Mouse (Mus musculus) gastrocnemius, postnatal 10 days (tissue): Measurements from ENCODE around the gene 6030468B19Rik. TPM values are rescaled to one million over a fixed set of nuclear protein-coding genes. Genes with fewer than 3 reads are reported as not detected.
"Not testable (repeated sequence)": the region's sequence is repeated elsewhere in the genome, so short reads cannot be mapped to it uniquely, and the experiment has no call there.

Experiments used
- DNase-seq: peaks from one replicate; pipeline ENCODE4 v3.0.0; 2021; ENCODE audit warnings: mixed read lengths
- total RNA-seq, 2 experiments: library from RNA; stranded (reverse); gene quantifications; 2 replicates each; pipeline ENCODE4 v1.2.3; 2021

The 6030468B19Rik gene
- total RNA-seq, 2 experiments from 2014 or later, result not detected

DNA sequence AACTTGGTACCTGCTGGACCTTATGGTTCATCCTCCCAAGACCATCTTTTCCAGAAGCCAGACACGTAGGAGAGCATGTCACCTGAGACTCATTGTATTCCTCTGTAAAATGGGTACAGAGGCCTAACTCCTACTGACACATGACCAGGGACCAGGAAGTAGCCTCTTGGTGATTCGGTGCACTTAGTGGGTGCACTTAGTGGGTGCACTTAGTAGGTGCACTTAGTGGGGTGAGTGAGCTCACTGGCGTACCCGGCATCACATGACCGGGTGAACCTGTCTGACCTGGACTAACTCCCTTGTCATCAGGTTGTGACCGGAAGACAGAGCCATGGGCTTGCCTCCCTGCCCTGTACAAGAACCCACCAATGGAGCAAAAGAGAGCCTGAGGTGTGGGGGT is 9.3 kb downstream of the 6030468B19Rik start:
- DNase-seq, result no peak

DNA sequence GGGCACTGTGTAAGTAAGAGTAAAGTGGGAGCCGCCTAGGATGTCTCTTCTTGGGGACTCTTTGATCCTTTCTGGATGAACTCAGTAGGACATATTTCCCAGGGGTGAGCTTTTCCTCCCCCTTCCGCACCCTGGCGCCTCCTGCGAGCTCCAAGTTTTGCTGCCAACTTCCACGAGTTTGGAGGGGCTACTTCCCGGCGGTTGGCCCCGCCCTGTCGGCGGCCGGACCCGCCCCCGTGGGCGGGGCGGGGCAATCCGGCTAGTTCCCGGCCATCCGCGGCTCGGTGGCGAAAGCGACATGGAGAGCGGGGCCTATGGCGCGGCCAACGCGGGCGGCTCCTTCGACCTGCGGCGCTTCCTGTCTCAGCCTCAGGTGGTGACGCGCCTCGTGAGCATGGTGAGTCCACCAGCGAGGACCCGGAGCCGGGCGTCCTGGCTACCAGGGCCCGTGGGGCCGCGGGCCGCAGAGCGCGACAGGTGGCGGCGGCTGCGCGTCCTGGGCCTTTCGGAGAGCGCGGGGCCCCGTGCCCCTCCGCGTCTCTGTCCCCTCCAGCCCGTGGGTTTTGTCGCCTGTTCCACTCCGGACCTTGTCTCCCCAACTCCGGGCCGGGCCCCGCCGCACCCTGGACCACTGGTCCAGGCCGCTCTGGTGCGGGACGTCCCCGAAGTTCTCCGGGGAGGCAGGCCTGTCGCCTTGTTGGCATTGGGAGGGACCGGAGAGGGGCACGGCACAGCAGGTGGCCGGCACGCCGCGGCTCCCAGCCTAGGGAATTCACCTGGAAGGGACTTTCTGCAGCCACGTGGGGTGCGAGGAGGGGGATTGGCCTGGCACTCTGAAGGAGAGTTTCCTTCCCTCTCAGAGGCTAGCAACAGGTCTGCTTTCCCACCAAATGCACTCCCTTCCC is 12.2 kb downstream of the 6030468B19Rik start, which contains the start of the genes Gm20708 and Syngr2:
Gm20708 (plus strand) TSS at position 262 of the 905 bp plus-strand sequence.
Syngr2 (plus strand) TSS at position 262 of the 905 bp plus-strand sequence.
- peak; percentile 77 for DNase-seq

DNA sequence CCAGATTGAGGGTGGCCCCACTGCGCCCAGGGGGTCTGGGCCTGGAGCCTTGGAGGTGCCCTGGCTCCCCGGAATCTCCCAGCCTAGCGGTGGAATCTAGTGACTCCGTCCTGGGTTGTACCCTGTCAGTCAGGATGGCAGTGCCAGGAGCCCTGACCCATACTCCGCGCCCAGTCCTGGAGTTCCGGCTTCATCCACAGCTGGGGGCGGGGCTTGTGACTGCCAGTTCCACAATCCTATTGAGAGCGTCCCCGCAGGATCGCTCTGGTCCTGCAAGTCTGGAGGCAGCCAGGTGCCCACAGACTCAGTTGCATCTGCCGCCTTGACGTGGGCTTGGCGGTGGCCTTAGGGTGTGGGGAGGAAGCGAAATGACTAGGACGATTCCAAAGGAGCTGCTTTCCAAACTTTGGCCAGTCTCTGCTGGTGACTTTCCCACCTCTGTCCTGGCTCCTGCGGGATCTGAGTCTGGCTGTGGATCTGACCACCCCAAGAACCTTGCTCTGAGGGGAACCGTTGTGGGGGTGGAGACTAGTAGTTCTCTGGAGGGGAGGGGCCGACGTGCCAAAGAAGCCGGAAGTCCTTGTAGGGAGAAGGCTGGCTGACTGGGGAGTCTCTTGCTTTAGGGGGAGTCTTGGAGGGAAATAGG is 13.1 kb downstream of the 6030468B19Rik start:
- DNase-seq, result peak; percentile 88

DNA sequence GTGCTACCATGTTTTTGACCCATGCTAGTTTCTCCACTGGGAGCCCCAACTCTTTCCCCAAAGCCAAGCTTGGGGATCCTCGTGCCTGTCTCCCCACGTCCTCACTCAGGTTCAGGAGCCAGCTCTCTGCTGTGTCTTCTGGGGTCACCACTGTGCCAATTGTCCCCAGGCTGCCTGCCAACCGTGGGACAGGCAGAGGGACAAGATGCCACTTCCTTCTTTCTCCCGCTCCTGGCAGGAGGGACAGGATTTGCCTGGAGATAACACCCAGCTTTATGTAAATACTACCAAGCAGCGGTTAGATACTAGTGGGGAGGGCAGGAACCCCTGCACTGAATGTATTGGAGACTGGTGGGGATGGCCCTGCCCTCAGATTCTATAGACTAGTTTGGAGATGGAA is 16.4 kb downstream of the 6030468B19Rik start:
- no peak for DNase-seq

DNA sequence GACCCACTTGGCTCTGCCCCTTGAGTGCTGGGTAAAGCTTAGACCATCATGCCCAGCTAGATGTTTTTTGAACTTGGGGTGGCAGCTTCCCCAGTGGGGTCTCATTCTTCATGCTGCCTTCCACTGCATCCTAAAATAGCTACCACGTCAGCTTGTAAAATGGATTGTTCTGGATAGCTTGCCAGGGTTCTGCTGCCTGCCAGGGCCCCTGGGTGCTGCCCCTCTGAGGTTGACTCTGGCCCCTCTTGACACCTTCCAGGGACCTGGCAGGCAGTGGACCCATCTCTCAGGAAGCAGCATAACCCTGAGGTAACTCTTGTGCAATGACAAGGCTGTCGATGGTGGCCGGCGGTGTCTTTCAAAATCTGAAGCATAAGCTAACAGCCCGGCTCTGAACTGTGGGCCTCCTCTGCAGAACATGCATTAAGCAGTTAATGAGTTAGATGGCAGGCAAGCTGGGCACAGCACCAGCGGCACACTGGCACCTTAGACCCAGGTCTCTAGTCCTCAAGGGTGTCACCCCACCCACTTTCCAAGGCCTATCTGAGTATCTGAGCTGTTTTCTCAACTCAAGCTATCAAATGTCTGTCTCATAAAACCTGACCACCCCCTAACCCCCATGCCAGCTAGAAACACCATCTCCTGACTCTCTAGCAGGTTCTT is 17.4 kb downstream of the 6030468B19Rik start:
- DNase-seq, result no peak

DNA sequence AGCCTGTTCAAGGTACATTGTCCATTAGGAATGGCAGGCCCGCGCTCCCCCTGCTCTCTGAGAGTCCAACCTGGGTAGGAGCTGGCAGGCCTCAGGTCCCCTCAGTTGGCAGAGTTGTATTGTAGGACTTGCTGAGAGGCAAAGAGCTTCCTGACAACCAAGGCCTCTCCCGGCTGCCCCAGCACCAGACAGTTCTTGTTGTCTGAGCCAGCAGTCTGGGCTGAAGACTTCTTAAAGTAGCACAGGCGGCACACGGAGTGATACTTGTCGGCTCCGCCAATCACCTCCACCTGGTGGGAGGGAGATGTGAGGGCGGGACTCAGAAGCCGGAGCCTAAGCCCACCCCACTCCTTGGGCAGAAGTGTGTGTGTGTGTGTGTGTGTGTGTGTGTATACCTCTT is 18.4 kb downstream of the 6030468B19Rik start:
- not testable (repeated sequence) for DNase-seq

DNA sequence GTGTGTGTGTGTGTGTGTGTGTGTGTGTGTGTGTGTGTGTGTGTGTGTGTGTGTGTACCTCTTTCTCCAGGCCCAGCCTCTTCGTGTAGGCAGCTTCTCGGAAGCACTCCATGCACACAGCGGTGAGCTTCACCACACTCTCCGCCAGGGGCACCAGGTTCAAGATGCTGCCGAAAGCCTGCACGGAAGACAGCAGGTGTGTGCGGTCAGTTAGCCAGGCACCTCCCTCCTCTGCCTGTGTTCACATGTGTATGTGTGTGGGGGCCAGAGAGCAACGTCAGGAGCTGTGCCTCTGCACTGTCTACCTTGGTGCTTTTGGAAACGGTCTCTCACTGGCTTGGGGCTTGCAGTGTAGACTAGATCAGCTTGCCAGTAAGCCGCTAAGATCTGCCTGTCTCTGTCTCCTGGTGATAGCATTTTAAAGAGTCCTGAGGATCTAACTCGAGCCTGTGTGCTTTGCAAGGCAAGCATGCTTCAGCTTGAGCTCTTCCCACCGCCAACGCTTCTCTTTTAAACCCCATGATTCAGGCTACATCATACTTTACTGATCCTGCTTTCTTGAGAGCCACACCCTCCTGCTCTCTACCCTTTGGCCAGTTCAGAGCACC is 19.0 kb downstream of the 6030468B19Rik start:
- no peak for DNase-seq

DNA sequence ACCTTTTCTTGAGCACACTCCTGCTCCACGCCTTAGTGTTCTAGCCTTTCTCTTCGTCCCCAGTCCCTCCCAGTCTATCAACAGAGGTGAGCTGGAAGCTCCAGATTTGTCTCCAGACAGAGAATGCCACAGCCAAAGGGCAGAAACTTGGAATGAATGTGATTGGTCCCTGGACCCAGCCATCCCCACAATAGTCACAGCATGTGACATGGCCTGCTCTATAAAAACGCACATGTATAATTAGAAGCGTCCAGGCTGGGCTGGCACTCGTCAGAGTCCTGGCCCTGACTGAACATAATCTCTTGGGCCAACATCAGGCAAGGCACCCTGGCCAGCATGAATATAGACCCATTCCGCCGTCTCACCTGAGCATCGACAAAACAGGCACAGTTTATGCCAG is 21.6 kb downstream of the 6030468B19Rik start:
- DNase-seq, result no peak

DNA sequence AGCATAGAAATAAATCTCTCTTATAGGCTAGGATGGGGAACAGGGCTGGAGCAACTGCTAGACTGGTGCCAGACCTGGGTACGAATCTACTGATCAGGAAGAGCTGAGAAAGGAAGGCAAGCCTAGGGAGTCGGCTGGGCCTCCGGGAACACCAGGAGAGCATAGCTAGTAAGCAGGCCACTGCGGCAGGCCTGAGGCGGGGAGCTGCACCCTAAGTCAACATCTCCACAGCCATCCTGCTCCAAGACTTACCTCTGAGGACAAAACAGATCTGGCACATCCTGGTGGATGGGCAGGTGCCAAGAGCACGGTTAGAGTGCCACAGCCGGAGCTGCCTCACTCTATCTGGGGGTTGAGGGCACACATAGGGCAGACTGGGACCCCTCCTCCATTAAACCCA is 22.7 kb downstream of the 6030468B19Rik start:
- DNase-seq, result no peak

DNA sequence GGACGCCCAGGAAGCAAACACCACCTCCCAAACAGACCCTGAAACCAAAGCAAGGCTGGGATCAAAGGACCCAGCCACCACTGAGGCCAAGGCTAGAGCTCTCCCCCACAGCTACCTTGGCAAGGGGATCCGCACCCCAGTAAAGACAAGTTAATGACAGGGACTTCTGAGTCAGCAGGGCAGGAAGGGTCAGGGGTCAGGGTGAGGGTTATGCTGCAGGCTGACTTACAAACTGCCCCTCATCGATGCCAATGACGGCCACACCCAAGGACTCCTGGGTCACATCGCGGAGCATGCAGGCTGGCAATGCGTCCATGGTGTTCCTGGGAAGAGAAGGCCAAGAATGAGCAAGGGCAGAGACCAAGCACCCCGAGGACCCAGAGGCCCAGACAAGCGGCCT is 24.4 kb downstream of the 6030468B19Rik start:
- DNase-seq, result no peak

DNA sequence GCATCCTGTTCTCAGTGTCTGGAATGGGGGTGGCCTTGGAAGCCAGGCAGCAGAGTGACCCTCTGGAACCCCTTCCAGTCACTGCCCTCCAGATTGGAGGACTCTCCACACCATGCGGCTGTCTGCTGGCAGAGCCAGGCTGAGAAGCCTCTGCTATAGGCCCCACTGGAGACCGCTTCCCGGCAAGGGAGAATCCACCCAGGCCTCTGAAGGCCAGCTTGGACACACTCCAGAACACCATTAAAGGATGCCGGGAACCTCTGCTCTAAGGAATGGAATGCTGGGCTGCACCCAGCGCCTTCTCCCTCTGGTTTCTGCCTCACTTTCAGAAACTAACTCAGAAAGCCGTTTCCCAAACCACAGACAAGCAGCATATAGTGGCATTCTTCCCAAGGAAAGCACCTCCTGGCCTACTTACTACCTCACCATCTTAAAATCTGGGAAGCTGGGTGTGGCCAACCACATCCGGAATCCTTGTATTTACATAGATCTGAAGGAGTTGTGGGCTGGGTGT is 25.3 kb downstream of the 6030468B19Rik start:
- peak; percentile 51 for DNase-seq

DNA sequence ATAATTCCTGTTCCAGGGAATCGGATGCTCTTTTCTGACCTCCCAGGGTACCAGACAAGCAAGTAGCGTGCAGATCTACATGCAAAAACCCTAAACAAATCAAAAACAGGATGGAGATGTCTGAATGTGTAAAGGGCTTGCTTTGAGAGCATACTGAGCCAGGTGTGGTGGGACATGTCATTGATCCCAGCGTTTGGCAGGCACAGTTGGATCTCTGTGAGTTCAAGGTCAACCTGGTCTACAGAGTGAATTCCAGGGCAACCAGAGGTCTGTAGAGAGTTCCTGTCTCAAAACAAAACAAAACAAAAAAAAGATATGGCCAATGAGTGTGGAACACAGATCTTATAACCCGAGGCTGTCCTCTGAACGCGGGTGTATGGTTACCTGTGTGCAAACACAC is 26.0 kb downstream of the 6030468B19Rik start:
- no peak for DNase-seq

DNA sequence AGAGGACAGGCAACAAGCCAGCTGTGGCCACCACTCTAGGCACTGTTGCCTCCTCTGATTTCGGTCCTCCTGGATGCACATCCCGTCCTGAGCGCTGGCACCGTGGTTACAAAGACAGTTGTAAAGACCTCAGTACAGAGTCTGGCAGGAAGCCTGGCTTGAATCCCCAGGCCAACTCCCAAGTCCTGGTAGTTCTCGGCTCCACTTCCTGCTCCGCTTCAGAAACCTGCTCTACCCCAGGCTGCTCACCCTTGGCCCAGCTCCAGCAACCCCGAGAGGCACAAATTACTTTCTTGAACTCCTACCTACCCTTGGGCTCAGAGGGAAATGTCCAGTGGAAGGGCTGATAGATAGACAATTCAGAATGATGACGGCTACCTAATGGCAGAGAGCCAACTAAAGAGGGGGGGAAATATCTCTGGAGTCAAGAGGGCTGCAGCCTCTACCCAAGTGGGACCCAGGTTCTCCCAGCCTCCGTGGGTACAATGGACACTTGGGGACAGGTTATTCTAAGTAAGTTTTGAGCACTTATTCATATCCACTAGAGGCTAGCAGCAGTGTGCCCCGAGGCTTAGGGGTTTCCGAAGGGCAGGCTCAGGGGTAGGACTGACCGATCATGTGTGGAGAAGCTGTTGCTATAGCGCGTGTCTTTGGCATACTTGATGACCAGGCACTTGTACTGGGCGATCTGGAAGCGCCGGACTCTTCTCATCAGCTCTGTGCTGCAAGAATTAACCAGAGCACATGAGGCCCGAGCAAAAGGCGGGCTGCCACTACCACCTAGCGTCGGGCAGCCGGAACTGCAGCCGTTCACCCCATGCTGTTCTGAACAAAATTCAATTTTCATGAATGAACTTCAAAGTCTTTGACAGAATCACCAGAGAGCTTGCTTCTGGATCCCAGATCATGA is 26.9 kb downstream of the 6030468B19Rik start:
- peak; percentile 79 for DNase-seq

DNA sequence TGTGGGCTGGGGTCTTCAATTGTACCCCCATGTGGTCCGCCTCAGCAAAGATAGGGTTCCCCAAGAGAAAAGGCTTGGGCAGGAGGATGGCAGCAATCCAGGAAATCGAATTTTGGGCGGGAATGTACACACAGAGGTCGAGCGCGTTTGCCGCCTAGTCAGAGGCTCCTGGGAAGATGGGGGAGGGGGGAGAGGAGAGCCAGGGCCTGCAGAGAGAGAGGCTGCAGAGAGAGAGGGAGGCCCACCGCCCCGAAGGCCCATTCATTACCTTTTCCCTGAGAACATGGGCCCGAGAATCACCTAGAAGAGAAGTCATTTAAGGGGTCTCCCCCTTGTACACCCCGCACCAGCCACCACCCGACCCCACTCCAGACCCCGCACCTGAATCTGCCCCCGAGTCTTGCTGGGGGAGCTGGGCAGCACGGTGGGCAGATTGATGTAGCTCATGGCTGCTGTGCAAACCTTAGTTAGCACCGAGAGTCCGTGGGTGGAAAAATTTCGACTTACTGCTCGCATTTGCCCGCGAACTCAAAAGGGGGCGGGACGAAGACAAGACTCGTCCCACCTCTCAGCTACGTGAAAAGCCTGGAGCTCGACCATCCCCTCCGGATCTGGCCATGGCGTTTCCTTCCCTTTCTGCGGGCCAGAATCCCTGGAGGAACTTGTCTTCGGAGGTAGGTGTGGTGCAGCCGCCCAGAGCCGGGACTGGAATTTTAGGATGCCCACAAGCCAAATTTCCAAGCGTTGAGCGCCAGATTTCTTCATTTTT is 28.1 kb downstream of the 6030468B19Rik start, which contains the start of the genes Afmid and Tk1:
Afmid (plus strand) TSS at position 592 of the 769 bp plus-strand sequence.
Tk1 (minus strand) TSS at position 760 of the 769 bp plus-strand sequence.
- peak; percentile 57 for DNase-seq

DNA sequence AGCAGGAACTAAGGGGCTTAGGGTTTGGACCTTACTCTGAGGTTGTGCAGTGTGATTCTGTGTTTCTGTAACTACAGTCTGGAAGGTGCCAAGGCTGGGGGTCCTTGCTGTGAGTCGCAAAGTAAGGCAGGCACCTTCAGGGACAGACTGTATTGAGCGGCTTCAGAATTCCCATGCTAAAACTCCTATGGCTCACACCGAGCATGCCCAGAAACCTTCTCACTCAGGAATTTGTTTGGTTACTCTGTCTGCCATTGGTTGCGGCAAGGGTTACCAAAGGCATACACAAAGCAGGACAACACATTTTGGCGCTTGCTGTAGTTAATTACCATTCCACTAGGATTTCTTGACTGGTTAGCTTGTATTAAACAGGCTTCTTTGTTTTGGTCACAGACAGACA is 28.7 kb downstream of the 6030468B19Rik start:
- no peak for DNase-seq

DNA sequence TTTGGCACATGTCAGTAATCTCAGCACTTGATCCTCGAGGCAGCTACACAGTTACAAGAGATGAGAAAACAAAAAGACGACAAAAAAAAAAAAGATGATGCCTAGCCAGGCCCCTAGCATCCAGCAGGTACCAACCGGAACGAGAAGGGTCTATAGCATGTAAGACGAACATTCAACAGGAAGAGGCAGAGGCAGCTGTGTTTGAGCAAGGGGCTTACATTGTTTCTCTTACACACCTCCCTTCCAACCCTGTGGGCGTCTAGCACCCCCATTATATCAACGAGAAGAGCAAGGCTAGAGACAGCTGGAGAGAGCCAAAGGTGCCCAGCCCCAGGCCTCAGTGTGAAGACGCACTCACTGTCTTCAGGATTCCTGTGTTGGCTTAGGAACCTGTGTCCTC is 29.5 kb downstream of the 6030468B19Rik start:
- no peak for DNase-seq

DNA sequence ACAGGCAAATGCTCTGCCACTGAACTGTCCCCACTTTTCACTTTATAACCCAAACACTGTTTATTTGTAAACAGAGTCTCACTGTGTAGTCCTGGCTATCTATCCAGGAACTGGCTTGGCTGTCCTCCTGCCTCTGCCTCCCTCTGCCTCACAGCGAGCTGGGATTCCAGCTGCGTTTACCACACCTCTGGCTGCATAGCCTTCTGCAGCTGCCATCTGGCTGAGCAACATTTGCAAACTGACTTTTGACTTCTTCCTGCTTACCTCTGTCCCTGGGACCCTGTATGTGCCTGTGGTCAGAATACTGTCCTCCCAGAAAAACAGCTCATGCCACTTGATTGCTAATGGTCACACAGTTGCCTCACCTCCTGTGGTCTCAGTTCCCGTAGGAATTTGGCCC is 29.9 kb downstream of the 6030468B19Rik start:
- no peak for DNase-seq

DNA sequence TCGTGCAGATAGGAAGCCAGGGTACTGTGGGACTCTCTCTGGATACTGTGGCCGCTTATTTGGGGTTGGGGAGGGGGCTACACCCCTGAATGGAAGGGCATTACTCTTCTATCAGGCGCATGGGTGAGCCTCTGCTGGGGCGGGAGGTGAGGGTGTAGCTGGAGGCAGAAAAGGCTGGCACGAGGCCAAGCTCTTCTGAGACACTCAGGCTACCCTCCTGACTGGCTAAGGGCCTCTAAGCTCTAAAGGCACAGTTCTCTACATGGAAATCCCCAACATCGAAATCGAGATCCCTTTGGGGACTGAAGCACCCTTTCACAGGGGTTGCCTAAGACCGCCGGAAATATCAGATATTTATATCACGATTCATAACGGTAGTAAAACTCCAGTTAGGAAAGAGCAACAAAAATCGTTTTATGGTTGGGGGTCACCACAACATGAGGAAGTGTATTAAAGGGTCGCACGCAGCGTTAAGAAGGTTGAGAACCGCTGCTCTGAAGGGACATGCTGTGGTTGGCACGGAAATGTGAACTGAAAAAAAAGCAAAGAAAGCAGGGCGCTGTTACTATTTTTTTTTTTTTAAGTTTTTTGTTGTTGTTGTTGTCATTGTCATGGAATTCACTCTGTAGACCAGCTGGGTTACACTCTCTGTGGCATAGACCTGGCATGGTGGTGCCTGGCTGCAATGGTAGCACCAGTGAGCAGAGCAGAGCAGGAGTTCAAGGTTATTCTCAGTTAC is 30.9 kb downstream of the 6030468B19Rik start:
- peak; percentile 49 for DNase-seq

DNA sequence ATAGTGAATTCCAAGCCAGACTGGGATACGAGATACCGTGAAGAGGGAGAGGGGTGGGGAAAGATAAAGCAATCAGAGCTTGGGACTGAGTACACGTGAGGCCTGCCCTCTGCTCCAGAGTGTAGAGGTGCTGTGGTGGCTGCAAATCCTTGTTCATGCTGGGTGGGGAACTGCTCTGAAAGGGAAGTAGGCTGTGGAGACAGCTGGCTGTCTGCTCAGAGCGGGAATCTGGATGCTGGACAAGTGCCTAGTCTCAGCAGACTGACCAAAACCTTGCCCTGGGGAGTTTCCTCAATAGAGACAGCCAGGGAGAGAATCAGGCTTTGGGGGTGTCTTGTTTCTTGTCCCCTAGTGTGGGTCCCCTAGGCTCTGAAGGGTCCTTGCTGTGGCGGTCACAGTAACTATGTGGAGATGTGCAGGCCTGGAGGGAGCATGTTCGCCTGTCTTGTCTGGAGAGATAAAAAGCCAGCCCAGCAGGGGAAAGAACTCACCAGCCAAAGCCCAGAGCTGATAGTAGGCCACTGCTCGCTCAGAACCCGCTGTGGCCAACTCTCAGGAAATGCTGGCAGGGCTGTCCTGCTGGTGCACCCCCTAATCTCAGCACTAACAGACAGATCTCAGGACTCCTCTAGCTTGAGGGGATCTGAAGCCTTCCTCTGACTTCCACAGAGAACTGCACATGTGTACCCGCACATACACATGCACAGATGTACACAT is 31.6 kb downstream of the 6030468B19Rik start:
- DNase-seq, result peak; percentile 44
